Mouse (Mus musculus): ENCODE measurements around the gene Dntt. TPM values are rescaled to one million over a fixed set of nuclear protein-coding genes. Genes with fewer than 3 reads are reported as not detected.

The Dntt gene
- polyA plus RNA-seq, 1 experiment from 2014 or later, result not detected

GRCm38 (mm10) chr19:40991626-40992025, 37.4 kb upstream of the Dntt start:
- Histone ChIP-seq H3K27me3 (replicated peaks; ENCODE audit: control insufficient read depth, insufficient read depth, low read length) (no peaks in the 10 kb centered on the region), H3K4me2 (replicated peaks; ENCODE audit: low read depth) (peak overlapping the region; percentile 68), H3K4me3 (ENCODE audit: low read depth, low read length) (no peak overlapping the region), H3K36me3 (ENCODE audit: control insufficient read depth, insufficient read depth) (no peaks in the 10 kb centered on the region), H3K9me3 (ENCODE audit: control insufficient read depth) (no peaks in the 10 kb centered on the region), H3K4me1 (replicated peaks; ENCODE audit: control insufficient read depth, insufficient read depth, low read length) (peaks cover 4% of the 10 kb centered on the region; the same call in 1 of the 2 replicates), H3K27ac (ENCODE audit: low read depth, low read length) (no peak overlapping the region), H3K9ac (ENCODE audit: low read depth, low read length) (no peak overlapping the region)
- 60% methylated on average over 7 of the region's 7 CpGs for WGBS
- no peak for TF ChIP-seq CTCF (IDR thresholded peaks at IDR 0.05; ENCODE audit: low read depth)
- ATAC-seq, result no peak

GRCm38 (mm10) chr19:40992096-40992495, 37.0 kb upstream of the Dntt start:
- Histone ChIP-seq H3K27me3 (replicated peaks; ENCODE audit: control insufficient read depth, insufficient read depth, low read length) (no peaks in the 10 kb centered on the region), H3K27ac (ENCODE audit: low read depth, low read length) (no peak overlapping the region), H3K4me1 (replicated peaks; ENCODE audit: control insufficient read depth, insufficient read depth, low read length) (peaks cover 4% of the 10 kb centered on the region; the same call in 1 of the 2 replicates), H3K9ac (ENCODE audit: low read depth, low read length) (no peak overlapping the region), H3K9me3 (ENCODE audit: control insufficient read depth) (no peaks in the 10 kb centered on the region), H3K36me3 (ENCODE audit: control insufficient read depth, insufficient read depth) (no peaks in the 10 kb centered on the region), H3K4me3 (ENCODE audit: low read depth, low read length) (peak overlapping the region; percentile 39), H3K4me2 (replicated peaks; ENCODE audit: low read depth) (peak overlapping the region; percentile 68)
- no peak for TF ChIP-seq CTCF (IDR thresholded peaks at IDR 0.05; ENCODE audit: low read depth)
- WGBS, result 37% methylated on average over 11 of the region's 11 CpGs
- no peak for ATAC-seq

GRCm38 (mm10) chr19:40992517-40993044, 36.5 kb upstream of the Dntt start:
- no peak overlapping the region for H3K27ac ChIP-seq (ENCODE audit: low read depth, low read length)
- no peak overlapping the region for H3K9ac ChIP-seq (ENCODE audit: low read depth, low read length)
- no peaks in the 10 kb centered on the region for H3K36me3 ChIP-seq (ENCODE audit: control insufficient read depth, insufficient read depth)
- peak overlapping the region; percentile 68 for H3K4me2 ChIP-seq (replicated peaks; ENCODE audit: low read depth)
- ATAC-seq, result no peak
- peaks cover 4% of the 10 kb centered on the region; the same call in 1 of the 2 replicates for H3K4me1 ChIP-seq (replicated peaks; ENCODE audit: control insufficient read depth, insufficient read depth, low read length)
- H3K4me3 ChIP-seq (ENCODE audit: low read depth, low read length), result peak overlapping the region; percentile 39
- no peaks in the 10 kb centered on the region for H3K9me3 ChIP-seq (ENCODE audit: control insufficient read depth)
- WGBS, result 59% methylated on average over 8 of the region's 8 CpGs
- H3K27me3 ChIP-seq (replicated peaks; ENCODE audit: control insufficient read depth, insufficient read depth, low read length), result no peaks in the 10 kb centered on the region
- TF ChIP-seq CTCF (IDR thresholded peaks at IDR 0.05; ENCODE audit: low read depth), result no peak

DNA sequence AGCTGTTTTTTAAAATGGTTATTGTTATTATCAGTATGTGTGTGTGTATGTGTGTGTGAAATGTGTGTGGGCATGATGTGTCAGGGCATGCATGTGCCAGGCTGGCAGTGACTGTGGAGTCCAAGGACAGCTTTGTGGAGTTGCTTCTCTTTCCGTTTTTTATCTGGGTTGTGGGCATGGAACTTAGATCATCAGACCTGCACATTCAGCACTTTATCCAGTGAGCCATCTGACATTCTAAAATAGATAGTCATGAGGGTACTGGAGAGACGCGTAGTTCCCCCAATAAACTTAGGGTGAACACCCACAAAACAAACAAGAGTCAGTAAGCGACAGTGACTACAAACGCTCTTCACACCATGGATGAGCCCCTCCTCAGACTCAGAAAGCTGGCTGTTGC, 35.7 kb upstream of the Dntt start:
- Histone ChIP-seq H3K27ac (ENCODE audit: low read depth, low read length) (peak overlapping the region; percentile 91), H3K27me3 (replicated peaks; ENCODE audit: control insufficient read depth, insufficient read depth, low read length) (no peaks in the 10 kb centered on the region), H3K36me3 (ENCODE audit: control insufficient read depth, insufficient read depth) (no peaks in the 10 kb centered on the region), H3K4me3 (ENCODE audit: low read depth, low read length) (peak overlapping the region; percentile 39), H3K4me1 (replicated peaks; ENCODE audit: control insufficient read depth, insufficient read depth, low read length) (peaks cover 4% of the 10 kb centered on the region; the same call in 1 of the 2 replicates), H3K4me2 (replicated peaks; ENCODE audit: low read depth) (peak overlapping the region; percentile 68), H3K9me3 (ENCODE audit: control insufficient read depth) (no peaks in the 10 kb centered on the region), H3K9ac (ENCODE audit: low read depth, low read length) (peak overlapping the region; percentile 18)
- 35% methylated on average over 5 of the region's 5 CpGs for whole genome bisulfite sequencing
- no peak for ATAC-seq
- TF ChIP-seq CTCF (IDR thresholded peaks at IDR 0.05; ENCODE audit: low read depth), result no peak

DNA sequence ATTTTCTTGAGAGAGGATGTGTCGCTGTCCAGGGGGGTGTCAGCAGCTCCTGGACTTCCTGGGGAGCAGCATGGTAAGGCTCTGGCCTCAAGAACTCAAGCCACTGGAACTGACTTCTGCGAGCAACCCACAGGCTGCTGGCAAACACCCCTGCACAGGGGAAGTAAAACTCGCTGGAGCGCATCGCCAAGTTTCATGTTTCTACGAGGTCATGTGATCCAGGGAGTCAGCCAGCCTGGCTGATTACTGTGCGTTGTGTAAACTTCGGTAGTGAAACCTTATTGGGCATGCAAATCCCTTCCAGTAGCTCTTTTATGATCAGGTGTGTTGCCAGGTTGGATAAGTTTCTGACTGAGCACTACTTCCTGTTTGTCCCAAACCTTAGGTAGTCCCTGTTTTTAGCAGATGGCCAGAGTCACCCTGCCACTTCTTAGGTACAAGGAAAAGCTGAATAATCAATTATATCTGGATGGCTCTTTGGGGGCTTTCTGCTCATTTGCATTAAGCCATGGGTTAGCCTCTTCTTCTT, 35.0 kb upstream of the Dntt start, which contains the start of gene Blnk:
Blnk (minus strand) TSS at position 479 of the 529 bp plus-strand sequence.
- Histone ChIP-seq H3K4me1 (replicated peaks; ENCODE audit: control insufficient read depth, insufficient read depth, low read length) (peaks cover 4% of the 10 kb centered on the region; the same call in 1 of the 2 replicates), H3K9ac (ENCODE audit: low read depth, low read length) (peak within 1 kb of the TSS; percentile 18), H3K27ac (ENCODE audit: low read depth, low read length) (peak within 1 kb of the TSS; percentile 91), H3K4me2 (replicated peaks; ENCODE audit: low read depth) (peak within 1 kb of the TSS; percentile 68), H3K4me3 (ENCODE audit: low read depth, low read length) (peak within 1 kb of the TSS; percentile 39), H3K36me3 (ENCODE audit: control insufficient read depth, insufficient read depth) (no peaks in the 10 kb centered on the region), H3K9me3 (ENCODE audit: control insufficient read depth) (no peaks in the 10 kb centered on the region), H3K27me3 (replicated peaks; ENCODE audit: control insufficient read depth, insufficient read depth, low read length) (no peaks in the 10 kb centered on the region)
- peak; percentile 72 for ATAC-seq
- no peak for TF ChIP-seq CTCF (IDR thresholded peaks at IDR 0.05; ENCODE audit: low read depth)
- WGBS, result 16% methylated on average over 8 of the region's 8 CpGs

DNA sequence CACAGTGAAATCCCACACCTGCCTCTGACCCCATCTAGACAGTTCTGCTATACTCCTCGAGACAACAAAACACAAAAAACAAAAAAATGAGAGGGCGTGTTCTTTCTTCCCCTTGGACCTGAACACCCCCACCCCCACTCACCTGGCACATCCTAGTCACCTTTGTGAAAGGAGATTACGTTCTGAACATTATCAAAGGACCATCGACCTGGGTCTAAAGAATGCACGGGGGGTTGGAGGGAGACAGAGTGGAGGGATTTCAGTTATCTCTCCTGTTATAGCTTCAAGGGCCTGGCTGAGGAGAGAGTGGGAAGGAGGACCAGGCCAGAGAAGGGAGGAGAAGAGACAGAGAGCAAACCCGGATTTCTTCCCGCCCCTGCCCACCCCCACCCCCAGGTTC, 34.2 kb upstream of the Dntt start:
- Histone ChIP-seq H3K9me3 (ENCODE audit: control insufficient read depth) (no peaks in the 10 kb centered on the region), H3K4me2 (replicated peaks; ENCODE audit: low read depth) (peak overlapping the region; percentile 68), H3K9ac (ENCODE audit: low read depth, low read length) (no peak overlapping the region), H3K4me1 (replicated peaks; ENCODE audit: control insufficient read depth, insufficient read depth, low read length) (peaks cover 4% of the 10 kb centered on the region; the same call in 1 of the 2 replicates), H3K4me3 (ENCODE audit: low read depth, low read length) (no peak overlapping the region), H3K27me3 (replicated peaks; ENCODE audit: control insufficient read depth, insufficient read depth, low read length) (no peaks in the 10 kb centered on the region), H3K27ac (ENCODE audit: low read depth, low read length) (peak overlapping the region; percentile 60), H3K36me3 (ENCODE audit: control insufficient read depth, insufficient read depth) (no peaks in the 10 kb centered on the region)
- 29% methylated on average over 7 of the region's 7 CpGs for WGBS
- no peak for TF ChIP-seq CTCF (IDR thresholded peaks at IDR 0.05; ENCODE audit: low read depth)
- ATAC-seq, result no peak
